Mouse (Mus musculus): ENCODE results near the gene Snx20.

Snx20 gene

GRCm38 (mm10) chr8:88642734-88643564 lies 7.0 kb upstream of the Snx20 start:
- DNase-seq = no peak

- no peak for DNase-seq
Observed at GRCm38 (mm10) chr8:88638908-88639307, 3.0 kb upstream of the Snx20 start.

GRCm38 (mm10) chr8:88637092-88638000 lies 1.4 kb upstream of the Snx20 start:
- DNase-seq = no peak

GRCm38 (mm10) chr8:88633343-88633765 lies 2.6 kb downstream of the Snx20 start:
- DNase-seq = no peak

- DNase-seq = peak; percentile 72 to 82
Observed at GRCm38 (mm10) chr8:88631081-88631480, 4.8 kb downstream of the Snx20 start.

GRCm38 (mm10) chr8:88630225-88630624 lies 5.7 kb downstream of the Snx20 start:
- no peak for DNase-seq

GRCm38 (mm10) chr8:88628001-88628774 lies 7.7 kb downstream of the Snx20 start:
- peak; percentile 63 to 67 for DNase-seq

- DNase-seq = peak; percentile 87 to 90
Observed at GRCm38 (mm10) chr8:88627265-88627991, 8.5 kb downstream of the Snx20 start.

GRCm38 (mm10) chr8:88626940-88627264 lies 9.0 kb downstream of the Snx20 start:
- no peak for DNase-seq

GRCm38 (mm10) chr8:88626433-88626832 lies 9.5 kb downstream of the Snx20 start:
- DNase-seq = no peak

- peak; percentile 58 to 66 for DNase-seq
Observed at GRCm38 (mm10) chr8:88624276-88624675, 11.7 kb downstream of the Snx20 start.

- peak; percentile 77 to 83 for DNase-seq
Observed at GRCm38 (mm10) chr8:88623351-88623750, 12.6 kb downstream of the Snx20 start.

- peak; percentile 89 to 92 for DNase-seq
Observed at GRCm38 (mm10) chr8:88621408-88621807, 14.5 kb downstream of the Snx20 start.

- peak; percentile 50 to 59 for DNase-seq
Observed at GRCm38 (mm10) chr8:88620931-88621330, 15.0 kb downstream of the Snx20 start.

GRCm38 (mm10) chr8:88619513-88619912 lies 16.4 kb downstream of the Snx20 start:
- peak in 1 of 2 experiments; percentile 39 for DNase-seq

GRCm38 (mm10) chr8:88618612-88619011 lies 17.3 kb downstream of the Snx20 start:
- DNase-seq = no peak

- peak in 1 of 2 experiments; percentile 52 for DNase-seq
Observed at GRCm38 (mm10) chr8:88614981-88615380, 20.9 kb downstream of the Snx20 start.

GRCm38 (mm10) chr8:88610271-88610670 lies 25.7 kb downstream of the Snx20 start:
- DNase-seq = no peak

- DNase-seq = no peak
Observed at GRCm38 (mm10) chr8:88609036-88609435, 26.9 kb downstream of the Snx20 start.

GRCm38 (mm10) chr8:88605361-88606040 lies 30.4 kb downstream of the Snx20 start:
- DNase-seq = peak; percentile 63 to 68

Data from cerebellum, postnatal 10 days (tissue).